Mouse (Mus musculus): Measurements from ENCODE around the gene Rnf216. TPM values are rescaled to one million over a fixed set of nuclear protein-coding genes. Genes with fewer than 3 reads are reported as not detected.

Gene Rnf216
- total and polyA plus RNA-seq, 3 experiments = 16.4 to 123 (median 30.8) TPM

DNA sequence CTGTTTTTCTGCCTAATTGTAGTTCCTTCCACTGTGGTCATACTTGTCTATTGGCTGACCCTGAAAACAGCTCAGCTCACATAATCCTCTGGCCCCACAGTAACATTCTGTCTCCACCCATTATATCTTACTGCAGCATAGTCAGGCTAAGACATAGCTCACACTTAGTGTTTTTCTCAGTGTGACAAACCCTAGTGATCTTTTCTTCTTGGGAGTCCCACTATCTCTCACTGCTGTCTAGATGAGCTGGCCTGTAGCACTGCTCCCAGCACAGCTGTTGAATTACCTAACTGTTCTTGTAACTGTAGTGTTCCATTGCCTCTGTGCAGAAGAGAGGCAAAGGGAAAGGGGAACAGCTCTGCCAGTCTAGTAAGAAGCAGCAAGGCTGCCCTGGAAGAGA lies 53.6 kb downstream of the Rnf216 start:
- peaks cover 8 to 72% of the 10 kb centered on the region in 2 experiments for H3K36me3 ChIP-seq (ENCODE audit: control insufficient read depth in 1 of 2, insufficient read depth in 2 of 2, low read length in 2 of 2)
- H3K9me3 ChIP-seq (replicated peaks; ENCODE audit: insufficient read depth, low read length) = no peaks in the 10 kb centered on the region
- TF ChIP-seq MXI1 (IDR thresholded peaks at IDR 0.05; ENCODE audit: low read depth, low read length) (no peak), ETS1 (IDR thresholded peaks at IDR 0.05; ENCODE audit: low read depth, low read length) (peak; percentile 66), CHD1 (IDR thresholded peaks at IDR 0.05; ENCODE audit: low read depth, low read length) (no peak), TCF12 (IDR thresholded peaks at IDR 0.05; ENCODE audit: low read depth, low read length) (no peak), TBP (IDR thresholded peaks at IDR 0.05; ENCODE audit: low read depth, low read length) (0 out of 2 replicates have a peak, but pooled peaks have one; percentile 29), POLR2AphosphoS5 (IDR thresholded peaks at IDR 0.05; ENCODE audit: borderline replicate concordance, low read depth, low read length) (no peak)
- peaks cover 40 to 42% of the 10 kb centered on the region in 2 experiments for H3K4me1 ChIP-seq (ENCODE audit: control insufficient read depth in 1 of 2, insufficient read depth in 2 of 2, low read length in 2 of 2)
- peak overlapping the region; percentile 71 for H3K27ac ChIP-seq (ENCODE audit: control insufficient read depth, low read depth, low read length)
- no peaks in the 10 kb centered on the region for H3K79me2 ChIP-seq (ENCODE audit: control insufficient read depth, insufficient read depth, low read length, poor library complexity)
- DNase-seq (ENCODE audit: low read depth, low spot score) = peak; percentile 61
- no peak overlapping the region for H3K4me3 ChIP-seq (ENCODE audit: control insufficient read depth in 1 of 2, insufficient read depth in 1 of 2, low read depth in 2 of 2, low read length in 2 of 2)
- H3K27me3 ChIP-seq (ENCODE audit: control insufficient read depth in 1 of 2, insufficient read depth in 2 of 2, low read length in 2 of 2) = no peaks in the 10 kb centered on the region
- H3K9ac ChIP-seq (ENCODE audit: control insufficient read depth, low read depth, low read length, poor library complexity, severe bottlenecking) = no peak overlapping the region

DNA sequence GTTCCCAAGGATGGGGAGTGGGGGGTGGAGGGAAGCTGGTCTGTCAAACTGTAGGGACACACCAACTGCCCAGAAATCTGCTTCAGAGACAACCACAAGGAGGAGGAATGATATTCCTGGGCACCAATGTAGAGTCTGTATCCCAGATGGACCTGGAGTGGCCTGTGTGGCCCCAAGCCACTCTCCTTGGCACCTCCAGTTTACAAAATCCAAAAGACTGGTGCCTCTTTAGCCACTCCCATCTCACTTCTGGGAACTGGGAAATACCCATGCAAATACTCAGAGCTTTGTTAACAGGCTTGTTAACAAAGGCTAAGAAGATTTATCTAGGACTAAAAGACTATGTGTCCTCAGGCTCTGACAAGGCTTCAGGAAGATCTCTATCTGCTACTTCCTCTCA lies 54.1 kb downstream of the Rnf216 start:
- Histone ChIP-seq H3K27me3 (ENCODE audit: control insufficient read depth in 1 of 2, insufficient read depth in 2 of 2, low read length in 2 of 2) (no peaks in the 10 kb centered on the region), H3K36me3 (ENCODE audit: control insufficient read depth in 1 of 2, insufficient read depth in 2 of 2, low read length in 2 of 2) (peaks cover 8 to 77% of the 10 kb centered on the region in 2 experiments), H3K9me3 (replicated peaks; ENCODE audit: insufficient read depth, low read length) (no peaks in the 10 kb centered on the region), H3K79me2 (ENCODE audit: control insufficient read depth, insufficient read depth, low read length, poor library complexity) (no peaks in the 10 kb centered on the region), H3K9ac (ENCODE audit: control insufficient read depth, low read depth, low read length, poor library complexity, severe bottlenecking) (no peak overlapping the region), H3K27ac (ENCODE audit: control insufficient read depth, low read depth, low read length) (peak overlapping the region; percentile 71), H3K4me3 (ENCODE audit: control insufficient read depth in 1 of 2, insufficient read depth in 1 of 2, low read depth in 2 of 2, low read length in 2 of 2) (no peak overlapping the region), H3K4me1 (ENCODE audit: control insufficient read depth in 1 of 2, insufficient read depth in 2 of 2, low read length in 2 of 2) (peaks cover 40 to 47% of the 10 kb centered on the region in 2 experiments)
- no peak for TF ChIP-seq HCFC1 (IDR thresholded peaks at IDR 0.05; ENCODE audit: low read depth, low read length)
- no peak for TF ChIP-seq USF2 (IDR thresholded peaks at IDR 0.05; ENCODE audit: borderline replicate concordance in 1 of 2, insufficient read depth in 1 of 2, low read depth in 1 of 2, low read length in 2 of 2)
- no peak for TF ChIP-seq MXI1 (IDR thresholded peaks at IDR 0.05; ENCODE audit: low read depth, low read length)
- TF ChIP-seq MYC (IDR thresholded peaks at IDR 0.05; ENCODE audit: low read depth, low read length) = no peak
- no peak for TF ChIP-seq MEF2A (IDR thresholded peaks at IDR 0.05; ENCODE audit: extremely low read depth, insufficient replicate concordance, low read depth, low read length, poor library complexity, severe bottlenecking)
- no peak for TF ChIP-seq USF1 (IDR thresholded peaks at IDR 0.05; ENCODE audit: low read depth, low read length)
- no peak for TF ChIP-seq MAX (IDR thresholded peaks at IDR 0.05; ENCODE audit: low read length)
- no peak for TF ChIP-seq TCF12 (IDR thresholded peaks at IDR 0.05; ENCODE audit: low read depth, low read length)
- TF ChIP-seq POLR2AphosphoS2 (IDR thresholded peaks at IDR 0.05; ENCODE audit: low read length) = no peak
- peak in 1 of 2 experiments; percentile 42; a peak in 3 of 4 replicates for TF ChIP-seq EP300 (IDR thresholded peaks at IDR 0.05; ENCODE audit: low read depth in 1 of 2, low read length in 2 of 2)
- no peak for TF ChIP-seq POLR2AphosphoS5 (IDR thresholded peaks at IDR 0.05; ENCODE audit: borderline replicate concordance, low read depth, low read length)
- TF ChIP-seq GATA1 (IDR thresholded peaks at IDR 0.05; ENCODE audit: low read depth, low read length) = peak; percentile 60; the same call in 1 of the 2 replicates
- DNase-seq (ENCODE audit: low read depth, low spot score) = peak; percentile 30
